Mouse (Mus musculus) right cerebral cortex, postnatal 14 days (tissue): Measurements from ENCODE around the gene Ksr1.
"Not testable (repeated sequence)": the region's sequence is repeated elsewhere in the genome, so short reads cannot be mapped to it uniquely, and the experiment has no call there.

Source experiments
- DNase-seq: peaks from one replicate; pipeline ENCODE4 v3.0.0; 2022

Ksr1 gene

DNA sequence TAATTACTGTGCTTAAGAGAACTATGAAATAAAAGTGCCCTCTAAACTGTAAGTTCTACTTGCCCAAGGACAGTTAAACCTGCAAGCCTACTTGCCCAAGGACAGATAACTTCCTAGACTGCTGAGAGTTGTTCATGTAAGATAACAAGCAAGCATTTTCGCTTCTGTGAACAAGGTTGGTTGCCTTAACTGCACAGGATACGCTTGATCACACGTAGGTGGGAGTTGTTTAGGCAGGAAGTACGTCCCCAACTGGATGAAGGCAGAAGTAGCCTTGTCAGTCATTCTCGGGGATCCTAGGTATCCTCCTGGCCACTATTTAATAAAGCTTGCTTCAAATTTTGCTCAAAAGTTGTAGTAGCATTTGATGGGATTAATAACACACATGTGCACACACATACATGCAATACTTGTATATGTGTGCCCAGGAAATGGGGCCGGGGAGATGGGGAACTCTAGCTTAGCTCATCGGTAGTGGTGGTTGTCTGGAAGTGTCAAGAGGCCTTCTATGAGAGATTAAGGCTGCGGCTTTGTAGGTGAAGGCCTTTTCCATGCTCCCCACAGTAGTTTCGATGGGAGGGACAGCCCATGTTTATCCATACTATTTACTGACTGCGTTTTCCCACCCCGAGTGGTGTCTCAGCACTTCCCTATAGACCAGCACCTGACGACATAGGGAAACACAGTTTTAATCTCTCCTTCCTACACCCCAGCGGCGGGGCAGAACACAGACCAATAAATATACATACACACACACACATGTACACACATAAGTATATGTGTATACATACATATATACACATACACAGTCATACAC, 140.4 kb downstream of the Ksr1 start:
- no peak for DNase-seq

DNA sequence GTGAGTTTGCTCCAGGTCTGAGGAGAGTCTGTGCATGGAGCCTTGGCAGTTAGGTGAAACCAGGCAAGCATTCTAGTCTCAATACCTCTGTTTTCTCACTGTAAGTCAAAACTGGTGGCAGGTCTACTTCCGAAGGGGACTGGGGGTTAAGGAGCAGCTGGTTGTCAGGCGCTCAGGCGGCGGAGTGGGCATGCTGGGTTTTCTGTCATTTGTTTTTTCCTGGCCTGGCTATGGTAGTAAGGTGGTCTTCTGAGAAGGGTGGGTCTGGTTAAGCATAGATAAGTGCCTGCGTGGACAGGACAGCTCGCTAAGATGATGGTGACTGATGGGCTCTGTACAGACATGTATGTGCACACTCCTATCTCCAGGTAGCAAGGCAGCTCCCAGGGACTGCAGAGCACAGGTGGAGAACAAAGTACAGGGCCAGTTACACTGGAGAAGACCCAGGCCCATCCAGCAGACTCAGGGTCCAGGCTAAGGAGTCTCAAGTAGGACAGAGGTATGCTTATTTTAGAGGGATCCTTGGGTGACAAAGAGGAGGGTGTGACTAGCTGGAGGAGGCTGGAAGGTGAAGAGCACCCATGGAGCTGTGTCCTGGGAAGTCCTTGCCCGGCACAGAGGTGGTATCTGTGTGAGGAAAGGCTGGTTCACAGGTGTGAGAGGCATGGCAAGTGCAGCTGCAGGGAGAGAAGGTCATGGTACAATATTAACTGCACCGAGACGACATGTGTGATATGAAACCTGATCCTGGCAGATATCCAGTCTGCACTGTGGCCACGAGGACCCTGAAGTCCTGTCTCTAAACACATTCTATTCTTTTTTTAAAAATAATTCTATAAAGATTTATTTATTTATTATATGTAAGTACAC, 142.2 kb downstream of the Ksr1 start:
- DNase-seq: no peak

DNA sequence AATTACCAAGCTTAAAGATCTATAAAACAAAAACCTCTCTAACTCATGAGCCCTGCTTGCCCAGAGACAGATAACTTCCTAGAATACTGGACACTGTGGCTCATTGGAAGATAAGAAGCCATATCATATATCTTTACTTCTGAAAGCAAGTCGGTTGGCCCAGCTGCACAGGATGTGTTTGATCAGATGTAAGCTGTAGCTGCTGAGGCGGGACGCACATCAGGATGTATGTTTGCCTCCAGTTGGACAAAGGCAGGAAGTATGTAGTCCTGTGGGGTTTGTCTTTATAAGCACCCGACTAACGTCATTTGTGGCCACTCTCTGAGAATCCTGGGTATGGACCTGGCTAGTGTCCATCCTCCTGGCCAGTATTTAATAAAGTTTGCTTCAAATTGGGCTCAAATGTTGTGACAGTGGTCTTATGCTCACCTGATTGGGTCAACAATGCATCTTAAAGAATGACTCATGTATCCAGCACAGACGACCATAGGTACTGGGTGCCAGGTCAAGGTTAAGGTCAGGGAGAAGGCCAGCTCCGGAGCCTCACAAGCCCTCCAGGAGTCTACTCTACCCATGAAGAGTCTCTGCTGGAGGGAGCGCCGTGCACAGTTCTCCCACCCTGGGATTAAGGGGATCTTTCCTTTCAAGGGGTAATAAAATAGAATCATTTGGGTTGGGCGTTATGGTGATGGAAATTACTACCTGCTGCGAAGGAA, 143.0 kb downstream of the Ksr1 start:
- DNase-seq: no peak

DNA sequence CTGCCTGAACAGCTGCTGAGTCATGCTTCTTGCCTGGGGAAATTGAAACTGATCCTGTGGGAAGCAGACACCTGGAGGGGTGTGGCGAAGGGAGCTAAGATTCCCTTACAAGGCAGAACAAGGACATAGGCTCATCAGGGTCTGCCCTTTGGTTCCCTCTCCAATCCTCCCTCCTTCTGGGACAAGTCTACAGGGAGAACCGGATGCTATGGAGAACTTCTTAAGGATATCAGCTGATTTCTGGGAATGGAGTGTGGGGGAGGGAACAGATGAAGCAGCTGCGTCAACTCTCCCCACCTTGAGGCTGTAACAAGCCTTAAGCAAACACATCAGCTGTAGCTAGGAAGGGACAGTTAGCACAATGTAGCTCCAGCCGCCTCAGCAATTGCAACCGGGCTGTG, 143.7 kb downstream of the Ksr1 start:
- DNase-seq: no peak

- no peak for DNase-seq
Measured at GRCm38 (mm10) chr11:79001871-79002270, 144.3 kb downstream of the Ksr1 start.

DNA sequence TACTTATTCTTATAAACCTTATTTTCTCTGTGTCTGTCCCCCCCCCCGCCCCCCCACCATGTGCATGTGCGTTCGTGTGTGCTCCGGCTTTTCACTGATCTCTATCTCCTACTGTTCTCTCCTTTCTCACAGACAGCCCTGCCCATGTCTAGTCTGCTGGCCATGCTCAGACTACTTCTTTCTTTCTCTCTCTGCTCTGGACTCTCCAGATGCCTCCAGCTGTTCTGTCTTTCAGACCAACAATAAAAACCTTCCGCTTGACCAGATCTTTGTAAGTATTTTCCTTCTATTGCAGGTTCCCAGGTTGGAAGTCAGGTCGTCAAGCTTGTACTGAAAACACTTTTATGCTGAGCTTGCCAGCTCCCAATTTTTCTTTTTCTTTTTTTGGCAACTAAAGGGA, 147.1 kb downstream of the Ksr1 start:
- no peak for DNase-seq

DNA sequence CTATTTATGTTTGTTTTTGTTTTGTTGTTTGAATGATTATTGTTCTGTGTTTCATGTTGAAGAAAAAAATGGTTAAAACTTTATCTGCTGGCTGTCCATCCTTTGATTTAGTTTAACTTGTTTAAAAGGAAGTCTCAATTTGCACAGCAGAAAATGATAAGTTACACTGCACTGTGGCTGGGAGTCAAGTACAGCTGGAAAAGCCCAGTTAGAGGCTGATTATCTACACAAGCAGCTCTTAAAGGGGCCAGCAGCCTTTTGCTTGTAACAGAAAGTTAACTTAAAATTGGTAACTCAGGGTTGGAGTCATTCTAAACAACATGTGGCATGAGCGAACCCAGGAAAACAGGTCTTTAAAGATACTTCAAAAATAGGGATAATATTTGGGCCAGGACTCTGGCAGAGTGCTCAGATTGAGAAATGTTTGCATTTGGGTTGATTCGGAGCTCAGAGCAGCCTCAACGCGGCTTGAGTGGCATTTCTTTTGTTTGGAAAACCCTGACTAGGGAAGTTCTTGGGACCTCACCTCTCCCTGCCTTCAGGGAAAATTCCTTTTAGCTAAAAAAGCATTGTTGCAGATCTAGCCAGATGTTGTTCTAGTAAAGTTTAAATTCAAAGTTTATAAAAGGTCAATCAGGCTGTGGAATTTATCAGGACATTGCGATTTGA, 155.2 kb downstream of the Ksr1 start:
- not testable (repeated sequence) for DNase-seq

DNA sequence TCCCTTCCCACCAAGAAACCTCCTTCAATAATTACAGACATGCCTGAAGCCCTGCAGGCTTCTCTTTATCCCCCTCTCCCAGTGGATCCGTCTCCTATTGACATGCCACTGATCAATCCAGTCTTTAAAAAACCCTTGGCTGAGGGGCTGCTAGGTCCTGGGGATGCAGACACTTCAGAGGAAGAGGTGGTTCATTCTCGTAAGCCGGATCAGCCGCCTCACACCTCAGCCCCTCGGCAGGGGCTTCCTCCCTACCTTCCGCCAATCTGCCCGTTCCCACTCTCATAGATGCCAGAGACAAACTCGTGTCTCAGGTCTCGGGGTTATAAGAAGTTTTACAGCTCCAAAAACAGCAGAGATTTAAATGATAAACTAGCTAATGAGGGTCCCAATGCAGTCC, 156.1 kb downstream of the Ksr1 start:
- no peak for DNase-seq

DNA sequence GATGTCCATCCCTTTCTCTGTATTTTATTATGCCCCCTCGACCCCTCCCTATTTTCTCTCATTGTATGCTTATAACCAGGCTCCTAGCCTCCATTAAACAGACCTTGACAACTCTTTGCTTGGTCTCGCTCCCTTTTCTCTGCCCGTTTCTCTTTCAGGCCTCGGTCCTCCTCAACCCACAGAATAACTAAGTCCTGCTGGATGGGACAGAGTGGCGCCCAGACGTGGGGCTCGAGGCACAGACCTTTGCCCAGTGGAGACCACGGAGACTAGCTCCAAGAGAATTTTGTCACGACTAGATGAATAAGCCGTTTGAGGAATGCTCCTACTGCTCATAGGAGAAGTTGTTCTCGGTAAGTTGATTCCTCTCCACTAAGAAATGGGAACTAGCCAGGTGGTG, 157.0 kb downstream of the Ksr1 start:
- not testable (repeated sequence) for DNase-seq

- no peak for DNase-seq
Measured at GRCm38 (mm10) chr11:78986311-78987002, 159.8 kb downstream of the Ksr1 start.

DNA sequence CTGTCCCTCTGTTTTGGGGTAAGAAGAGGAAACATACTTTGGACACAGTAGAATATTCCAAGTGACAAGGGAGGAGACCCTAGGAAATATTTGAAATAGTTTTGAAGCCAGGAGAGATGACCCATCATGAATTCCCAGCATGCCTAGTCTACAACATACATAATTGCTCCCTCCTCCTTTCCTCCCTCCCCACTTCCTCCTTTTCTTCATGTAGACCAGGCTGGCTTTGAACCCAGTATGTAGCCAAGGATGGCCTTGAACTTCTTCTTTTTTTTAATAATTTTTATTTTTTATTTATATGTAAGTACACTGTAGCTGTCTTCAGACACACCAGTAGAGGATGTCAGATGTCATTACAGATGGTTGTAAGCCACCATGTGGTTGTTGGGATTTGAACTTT, 160.7 kb downstream of the Ksr1 start:
- no peak for DNase-seq

DNA sequence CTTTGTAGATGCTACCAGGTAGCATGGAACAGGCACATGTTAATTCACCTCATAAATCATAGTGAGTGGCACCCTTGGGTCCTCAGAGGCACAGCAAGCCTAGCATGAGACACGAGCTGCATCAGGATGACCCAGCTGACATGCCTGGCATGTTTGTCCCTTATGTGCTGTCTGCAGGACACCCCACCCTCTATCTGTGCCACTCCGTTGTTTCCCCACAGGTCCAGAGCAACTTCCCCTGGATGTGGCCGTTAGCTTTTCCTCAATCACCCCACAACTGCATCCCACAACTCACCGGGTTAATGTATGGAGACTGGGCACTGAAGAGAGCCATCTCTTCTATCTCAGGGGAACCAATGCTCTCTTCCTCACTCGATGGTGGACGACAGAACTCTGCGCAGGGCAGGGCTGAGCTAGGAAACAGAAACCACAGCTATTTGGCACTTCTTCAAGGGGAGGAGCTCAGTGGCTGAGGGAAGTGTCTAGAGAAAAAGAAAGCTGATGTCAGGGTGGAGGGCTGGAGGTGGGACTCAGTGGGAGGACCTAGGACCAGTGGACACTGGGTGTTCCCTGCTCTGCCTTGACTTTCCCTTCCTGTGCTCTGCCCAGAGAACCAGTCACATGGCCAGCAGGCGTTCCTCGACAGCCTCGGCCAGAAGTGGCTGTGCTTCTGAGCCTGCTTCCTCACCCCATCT, 161.6 kb downstream of the Ksr1 start, which contains the start of gene Lgals9:
TSS of gene Lgals9 (minus strand) at position 464 of the 695 bp plus-strand sequence.
- no peak for DNase-seq

DNA sequence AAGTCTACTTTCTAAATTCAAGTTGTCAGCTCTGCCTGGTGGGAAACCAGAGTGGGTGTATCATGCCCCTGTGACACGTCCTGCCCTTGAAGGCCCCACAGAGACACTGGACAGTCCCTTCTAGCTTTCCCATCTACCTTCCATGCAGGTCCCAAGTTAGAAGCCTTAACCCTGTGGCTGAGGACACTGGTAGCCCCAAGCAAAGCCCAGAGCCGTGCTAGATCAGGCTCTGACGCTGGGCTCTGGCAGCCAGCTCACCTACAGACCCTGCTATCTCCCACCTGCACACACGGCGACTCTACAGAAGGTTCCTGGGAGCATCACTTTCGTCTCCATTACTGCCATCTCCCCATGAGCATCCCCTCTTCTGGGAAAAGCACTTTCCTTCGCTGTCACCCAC, 162.7 kb downstream of the Ksr1 start:
- DNase-seq: no peak

DNA sequence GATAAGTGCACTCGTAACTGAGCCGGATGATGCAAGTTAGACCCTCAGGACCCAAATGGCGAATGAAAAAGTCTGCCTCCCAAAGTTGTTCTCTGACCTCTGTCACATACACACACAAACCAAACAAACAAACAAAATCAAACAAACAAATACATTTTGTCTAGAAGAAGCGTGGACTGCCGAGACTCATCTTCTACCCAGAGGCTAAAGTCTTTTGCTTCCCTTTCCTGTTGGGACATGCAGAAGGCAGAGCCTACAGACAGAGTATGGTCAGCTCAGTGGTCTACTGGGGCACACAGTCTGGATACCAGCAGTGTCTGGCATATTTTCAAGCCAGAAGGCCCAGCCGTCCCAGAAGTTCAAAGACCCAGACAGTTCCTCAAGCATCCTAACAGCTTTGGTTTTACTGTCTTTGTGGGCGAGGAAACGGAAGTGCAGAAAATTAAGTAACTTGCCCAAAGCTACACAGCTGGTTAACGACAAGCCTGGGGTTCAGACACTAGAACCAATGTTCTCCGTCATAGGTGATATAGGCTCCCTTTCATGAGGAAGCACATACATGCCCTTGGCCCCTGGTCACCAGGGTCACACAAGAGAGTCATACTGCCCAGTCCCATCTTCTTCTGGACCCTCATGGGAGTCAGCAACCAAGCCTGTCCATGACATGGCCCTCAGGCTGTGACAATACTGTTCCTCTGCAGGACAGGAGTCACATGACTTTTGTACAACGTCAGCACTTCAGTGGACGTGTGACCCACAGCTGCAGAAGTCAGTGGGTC, 163.5 kb downstream of the Ksr1 start:
- DNase-seq: no peak

- DNase-seq: no peak
Measured at GRCm38 (mm10) chr11:78982042-78982441, 164.2 kb downstream of the Ksr1 start.

GRCm38 (mm10) chr11:78980083-78980634, 166.0 kb downstream of the Ksr1 start:
- no peak for DNase-seq

GRCm38 (mm10) chr11:78978176-78979019, 167.8 kb downstream of the Ksr1 start:
- no peak for DNase-seq

GRCm38 (mm10) chr11:78976731-78977510, 169.3 kb downstream of the Ksr1 start:
- no peak for DNase-seq
